Mouse (Mus musculus) granulocyte monocyte progenitor cell, adult 5-6 weeks (primary cell): ENCODE results near the gene Rnase12. TPM values are rescaled to one million over a fixed set of nuclear protein-coding genes. Genes with fewer than 3 reads are reported as not detected.

ENCODE experiments used
- ATAC-seq: replicated peaks from 2 replicates; pipeline ENCODE4 v1.8.0; 2016; ENCODE audit warnings: mild to moderate bottlenecking, moderate TSS enrichment, inconsistent platforms; ENCODE audit not compliant: poor library complexity, severe bottlenecking
- total RNA-seq, 2 experiments: library from RNA; stranded (forward) in 1 of 2; stranded (reverse) in 1 of 2; fragments of 200-712, 200-1000 nt in 1 of 2; fragments of >200 nt in 1 of 2; fragmentation: Nextera tagmentation in 1 of 2; gene quantifications; 2 replicates each; pipeline ENCODE4 v1.2.3; 2014 to 2017

Rnase12 gene
- total RNA-seq, 2 experiments from 2014 or later = 12.6 to 27.0 TPM

- no peak for ATAC-seq
Observed at GRCm38 (mm10) chr14:51085911-51086310, 28.4 kb upstream of the Rnase12 start.

- ATAC-seq = no peak
Observed at GRCm38 (mm10) chr14:51085086-51085485, 27.6 kb upstream of the Rnase12 start.

- peak; percentile 36 for ATAC-seq
Observed at GRCm38 (mm10) chr14:51083805-51084204, 26.3 kb upstream of the Rnase12 start.

GRCm38 (mm10) chr14:51082599-51083581 is 25.4 kb upstream of the Rnase12 start:
- ATAC-seq = peak; percentile 75

- no peak for ATAC-seq
Observed at GRCm38 (mm10) chr14:51081035-51081434, 23.6 kb upstream of the Rnase12 start.

GRCm38 (mm10) chr14:51079180-51079579 is 21.7 kb upstream of the Rnase12 start:
- ATAC-seq = no peak

GRCm38 (mm10) chr14:51074335-51074734 is 16.9 kb upstream of the Rnase12 start, which contains the start of gene Olfr750:
Olfr750 (minus strand) TSS chr14:51074435.
- no peak for ATAC-seq

- peak; percentile 29; the same call in 1 of the 2 replicates for ATAC-seq
Observed at GRCm38 (mm10) chr14:51069617-51070016, 12.2 kb upstream of the Rnase12 start.

- ATAC-seq = no peak
Observed at GRCm38 (mm10) chr14:51068956-51069355, 11.5 kb upstream of the Rnase12 start.

GRCm38 (mm10) chr14:51060761-51061160 is 3.3 kb upstream of the Rnase12 start:
- no peak for ATAC-seq

- ATAC-seq = peak; percentile 70
Observed at GRCm38 (mm10) chr14:51054243-51055237, 2.9 kb downstream of the Rnase12 start.

- no peak for ATAC-seq
Observed at GRCm38 (mm10) chr14:51053176-51053575, 4.3 kb downstream of the Rnase12 start.

- no peak for ATAC-seq
Observed at GRCm38 (mm10) chr14:51051941-51052340, 5.5 kb downstream of the Rnase12 start.

- no peak for ATAC-seq
Observed at GRCm38 (mm10) chr14:51050063-51050462, 7.4 kb downstream of the Rnase12 start, which contains the start of gene Rnase11. Rnase11 (minus strand) TSS chr14:51050163.

GRCm38 (mm10) chr14:51047846-51048245 is 9.6 kb downstream of the Rnase12 start:
- peak; percentile 90 for ATAC-seq

GRCm38 (mm10) chr14:51041769-51042168 is 15.7 kb downstream of the Rnase12 start, which contains the start of gene Rnase9:
Rnase9 (minus strand) TSS chr14:51041869.
- no peak for ATAC-seq

- no peak for ATAC-seq
Observed at GRCm38 (mm10) chr14:51036214-51036613, 21.2 kb downstream of the Rnase12 start.

- ATAC-seq = no peak
Observed at GRCm38 (mm10) chr14:51035206-51035605, 22.3 kb downstream of the Rnase12 start.

- peak; percentile 42 for ATAC-seq
Observed at GRCm38 (mm10) chr14:51027387-51028155, 29.9 kb downstream of the Rnase12 start.
